Mouse (Mus musculus): ENCODE results near the gene Tex46.

Gene Tex46

DNA sequence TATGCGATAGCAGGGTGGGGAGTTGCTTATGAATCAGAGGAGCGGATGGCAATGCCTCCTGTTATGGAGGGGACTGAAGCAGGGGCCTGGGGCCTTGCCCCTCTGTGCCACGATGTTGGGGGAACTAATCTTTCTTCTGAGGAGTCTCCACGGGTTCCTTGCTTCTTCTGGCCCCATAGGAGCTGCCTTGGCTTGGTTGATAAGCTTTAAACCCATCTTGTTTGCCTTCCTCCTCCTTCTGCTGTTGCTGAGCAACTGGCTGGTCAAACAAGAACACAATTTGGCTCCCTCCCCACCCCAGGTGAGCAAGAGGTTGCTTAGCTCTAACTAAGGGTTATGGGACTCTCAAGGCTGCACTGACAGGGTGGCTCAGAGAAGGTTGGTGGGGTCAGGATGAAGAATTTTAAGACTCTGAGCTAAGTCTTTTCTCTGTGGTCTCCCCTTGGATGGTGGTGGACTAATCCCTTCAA is at the start of gene Tex46:
Gene Tex46 (plus strand): TSS at position 51 of the 470 bp plus-strand sequence.
- no peak for DNase-seq (ENCODE audit: low spot score)

GRCm38 (mm10) chr4:136562755-136563154 is 47.5 kb upstream of the Tex46 start:
- no peak for DNase-seq (ENCODE audit: low spot score)

- no peak for DNase-seq (ENCODE audit: low spot score)
Observed at GRCm38 (mm10) chr4:136568629-136569028, 41.6 kb upstream of the Tex46 start.

DNA sequence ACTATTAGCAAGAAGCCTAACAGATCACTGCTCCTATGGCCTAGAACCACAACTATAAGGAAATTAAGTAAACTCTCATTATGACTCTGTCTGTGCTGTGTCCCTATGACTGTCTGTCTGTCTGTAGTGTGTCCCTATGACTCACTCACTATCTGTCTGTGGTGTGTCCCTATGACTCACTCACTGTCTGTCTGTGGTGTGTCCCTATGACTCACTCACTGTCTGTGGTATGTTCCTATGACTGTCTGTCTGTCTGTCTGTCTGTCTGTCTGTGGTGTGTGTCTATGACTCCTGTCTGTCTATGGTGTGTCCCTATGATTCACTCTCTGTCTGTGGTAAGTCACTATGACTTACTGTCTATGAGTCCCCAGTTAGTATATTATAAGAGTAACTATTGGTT is 40.2 kb upstream of the Tex46 start:
- DNase-seq (ENCODE audit: low spot score) = no peak

GRCm38 (mm10) chr4:136581885-136582284 is 28.4 kb upstream of the Tex46 start:
- no peak for DNase-seq (ENCODE audit: low spot score)

DNA sequence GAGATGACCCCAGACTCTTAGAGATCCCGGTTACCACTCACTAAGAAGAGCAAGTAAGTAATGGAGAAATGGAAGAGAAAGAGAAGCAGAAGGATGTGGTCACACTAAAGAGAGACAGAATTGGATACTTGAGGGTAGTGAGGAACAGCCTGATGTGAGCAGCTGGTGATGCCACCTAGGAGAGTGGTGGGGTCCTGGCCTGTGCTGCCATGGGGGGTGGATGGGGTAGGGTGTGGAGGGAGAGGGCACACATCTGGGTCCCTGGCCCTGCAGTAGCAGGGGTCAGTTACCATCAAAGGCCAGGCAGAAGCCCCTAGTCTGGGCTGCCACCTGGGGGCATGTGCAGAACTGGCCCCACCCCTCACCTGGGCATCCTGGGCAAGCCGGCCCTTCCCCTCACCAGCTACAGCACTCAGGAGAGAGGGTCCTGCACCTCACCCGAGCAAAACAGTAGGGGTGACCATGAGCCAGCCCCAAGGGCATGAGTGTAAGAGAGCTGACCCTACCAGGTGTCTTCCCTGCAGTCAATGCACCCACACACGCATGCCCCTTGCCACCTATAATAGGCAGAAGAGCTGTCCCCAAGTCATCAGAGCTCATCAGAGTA is 22.9 kb upstream of the Tex46 start:
- no peak for DNase-seq (ENCODE audit: low spot score)

DNA sequence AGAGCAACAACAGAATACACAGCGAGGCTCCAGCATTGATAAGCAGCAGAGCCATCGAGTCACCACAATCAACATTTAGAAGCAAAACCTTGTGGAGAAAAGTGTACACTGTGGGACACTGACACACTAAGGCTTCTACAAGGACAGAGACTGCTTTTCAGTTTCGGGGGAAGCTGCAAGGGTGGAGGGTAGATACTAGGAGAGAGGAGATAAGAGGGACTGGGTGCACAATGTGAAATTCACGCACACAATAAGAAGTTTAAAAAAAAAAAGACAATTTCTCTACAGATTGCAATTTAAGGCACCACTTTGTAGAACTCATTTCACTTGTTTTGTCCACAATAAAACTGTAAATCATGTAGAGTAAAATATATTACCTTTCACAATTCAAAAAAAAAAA is 22.2 kb upstream of the Tex46 start:
- DNase-seq (ENCODE audit: low spot score) = no peak

GRCm38 (mm10) chr4:136592111-136592510 is 18.1 kb upstream of the Tex46 start:
- DNase-seq (ENCODE audit: low spot score) = no peak

- DNase-seq (ENCODE audit: low spot score) = no peak
Observed at GRCm38 (mm10) chr4:136594006-136594405, 16.2 kb upstream of the Tex46 start.

DNA sequence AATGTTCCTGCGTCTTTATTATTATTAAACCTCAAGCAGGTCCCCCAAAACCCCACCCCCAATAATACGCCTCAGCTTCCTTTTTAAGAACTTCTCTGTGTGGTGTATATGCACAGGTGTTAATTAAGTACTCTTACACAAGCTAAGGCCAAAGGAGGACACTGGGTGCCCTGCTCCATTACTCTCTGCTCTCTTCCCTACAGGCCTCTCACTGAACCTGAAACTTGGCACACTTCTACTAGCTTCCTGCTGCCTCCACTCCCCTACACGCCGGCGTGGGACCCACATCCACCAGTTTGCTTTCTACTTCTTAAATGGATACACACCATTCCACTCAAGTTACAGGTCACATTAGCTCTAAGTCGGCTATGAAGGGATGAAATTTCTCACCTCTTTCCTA is 15.0 kb upstream of the Tex46 start:
- DNase-seq (ENCODE audit: low spot score) = no peak

DNA sequence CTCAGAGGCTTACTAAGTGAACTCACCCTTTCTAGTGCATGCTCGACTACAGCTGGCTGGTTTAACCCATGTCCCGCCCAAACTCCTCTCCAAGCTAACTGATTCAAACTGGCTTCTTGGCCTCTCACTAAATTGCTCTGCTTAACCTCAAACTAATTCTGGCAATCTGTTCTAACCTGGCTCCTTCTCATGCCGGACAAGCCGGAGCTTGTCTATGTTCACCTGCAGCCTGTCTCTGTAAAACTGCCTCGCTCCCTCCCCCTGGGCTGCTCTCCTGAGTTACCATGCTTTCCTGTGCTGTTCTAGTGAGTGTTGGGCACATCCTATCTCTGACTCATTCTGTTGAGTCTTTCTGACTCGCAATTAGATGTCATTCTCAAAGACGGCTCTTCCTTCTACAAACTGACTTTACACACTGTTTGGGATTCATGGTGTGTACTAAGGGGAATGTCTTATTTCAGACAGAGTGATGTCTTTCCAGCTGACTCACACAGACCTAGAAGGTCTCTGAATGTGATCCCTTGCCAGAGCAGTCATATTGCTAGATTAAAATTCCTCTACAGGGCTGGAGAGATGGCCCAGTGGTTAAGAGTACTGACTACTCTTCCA is 11.9 kb upstream of the Tex46 start:
- DNase-seq (ENCODE audit: low spot score) = no peak

- no peak for DNase-seq (ENCODE audit: low spot score)
Observed at GRCm38 (mm10) chr4:136599869-136600268, 10.4 kb upstream of the Tex46 start.

GRCm38 (mm10) chr4:136600536-136600935 is 9.7 kb upstream of the Tex46 start:
- no peak for DNase-seq (ENCODE audit: low spot score)

GRCm38 (mm10) chr4:136601476-136601875 is 8.8 kb upstream of the Tex46 start:
- no peak for DNase-seq (ENCODE audit: low spot score)

DNA sequence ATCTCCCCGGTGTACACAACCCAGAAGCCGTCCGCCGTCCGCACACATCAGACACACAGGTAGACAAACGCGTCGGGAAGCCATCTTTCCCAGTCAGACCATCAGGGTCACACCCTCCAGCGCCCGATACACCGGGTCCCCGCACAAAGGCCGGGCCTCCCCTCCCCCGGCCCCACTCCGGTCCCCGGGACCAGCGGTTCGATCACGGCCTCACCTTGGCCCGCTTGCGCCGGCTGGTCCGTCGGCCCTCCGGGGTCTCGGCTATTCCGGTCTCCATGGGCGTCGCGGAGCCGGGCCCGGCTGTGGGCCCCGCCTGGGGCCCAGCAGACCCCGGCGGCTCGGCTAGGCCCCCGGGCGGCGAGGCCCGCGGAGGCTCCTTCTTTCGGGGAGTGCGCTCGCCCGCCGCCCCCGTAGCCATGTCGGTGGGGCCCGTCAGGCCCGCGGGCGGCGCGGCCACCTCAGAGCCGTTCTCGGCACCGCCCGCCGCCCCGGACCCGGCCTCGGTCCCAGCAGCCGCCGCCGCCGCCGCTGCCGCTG is 8.2 kb upstream of the Tex46 start:
- peak; percentile 21 for DNase-seq (ENCODE audit: low spot score)

DNA sequence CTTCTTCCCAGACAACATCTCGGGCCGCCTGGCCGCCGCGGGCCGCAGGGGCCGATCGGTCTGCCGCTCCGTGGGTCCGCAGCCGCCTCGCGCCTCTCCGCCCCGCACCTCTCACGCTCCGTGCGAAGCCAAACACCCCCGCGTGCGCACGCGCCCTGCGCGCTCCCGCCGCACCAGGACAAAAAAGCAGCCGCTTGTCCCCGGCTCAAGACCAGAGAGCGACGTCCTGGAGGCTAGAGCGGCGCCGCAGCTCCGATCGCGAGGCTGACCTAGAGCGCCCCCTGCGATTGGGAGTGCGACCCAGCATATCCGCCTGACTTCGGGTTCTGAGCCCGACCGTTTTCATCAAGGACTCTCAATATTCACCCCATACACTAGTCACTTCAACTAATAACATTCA is 7.7 kb upstream of the Tex46 start, which contains the start of gene Kdm1a:
Gene Kdm1a (minus strand): TSS at position 156 of the 400 bp plus-strand sequence.
- peak; percentile 83 for DNase-seq (ENCODE audit: low spot score)

DNA sequence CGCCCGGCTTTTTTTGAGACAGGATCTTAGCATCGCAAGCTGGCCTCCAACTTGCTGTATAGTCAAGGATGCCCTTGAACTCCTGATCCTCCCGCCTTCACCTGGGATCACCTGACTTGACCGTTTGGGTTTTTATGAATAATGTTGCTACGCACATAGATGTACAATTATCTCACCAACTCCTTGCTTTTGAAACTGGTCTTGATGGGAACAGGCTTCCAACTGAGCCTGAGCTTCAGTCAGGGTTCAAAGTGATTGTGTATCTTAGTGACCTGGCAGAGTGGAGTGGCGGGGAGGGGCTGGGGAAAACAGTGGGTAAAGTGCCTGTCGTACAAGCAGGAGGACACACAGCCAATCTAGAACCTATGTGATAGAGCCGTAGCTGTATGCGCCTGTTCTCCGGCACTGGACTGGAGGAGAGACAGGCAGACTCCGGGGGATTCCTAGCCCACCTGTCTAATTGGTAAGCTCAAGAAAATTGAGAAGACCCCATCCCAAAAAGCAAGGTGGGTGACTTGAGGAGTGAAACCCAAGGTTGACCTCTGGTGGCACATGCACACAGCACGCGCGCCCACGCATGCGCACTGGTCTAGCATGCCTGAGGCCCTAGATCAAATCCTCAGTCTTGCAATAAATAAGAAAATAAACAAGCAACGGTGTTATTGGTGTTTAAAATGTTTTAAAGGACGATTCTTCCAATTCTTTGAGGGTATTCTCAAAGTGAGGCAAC is 4.3 kb upstream of the Tex46 start:
- DNase-seq (ENCODE audit: low spot score) = no peak

DNA sequence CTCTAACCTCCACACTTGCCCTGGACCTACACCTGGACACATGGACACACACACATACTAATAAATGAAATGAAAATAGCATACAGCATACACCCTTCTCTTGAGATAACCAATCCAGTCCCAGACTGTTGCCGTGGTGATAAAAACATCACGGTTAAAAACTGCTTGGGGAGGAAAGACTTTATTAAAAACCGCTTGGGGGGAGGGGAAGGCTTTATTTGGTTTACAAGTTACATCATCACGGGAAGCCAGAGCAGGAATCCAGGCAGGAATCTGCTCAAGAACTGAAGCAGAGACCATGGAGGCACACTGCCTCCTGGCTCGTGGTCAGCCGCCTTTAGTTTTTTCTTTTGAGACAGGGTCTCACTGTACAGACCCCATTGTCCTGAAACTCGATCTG is 3.4 kb downstream of the Tex46 start:
- no peak for DNase-seq (ENCODE audit: low spot score)

DNA sequence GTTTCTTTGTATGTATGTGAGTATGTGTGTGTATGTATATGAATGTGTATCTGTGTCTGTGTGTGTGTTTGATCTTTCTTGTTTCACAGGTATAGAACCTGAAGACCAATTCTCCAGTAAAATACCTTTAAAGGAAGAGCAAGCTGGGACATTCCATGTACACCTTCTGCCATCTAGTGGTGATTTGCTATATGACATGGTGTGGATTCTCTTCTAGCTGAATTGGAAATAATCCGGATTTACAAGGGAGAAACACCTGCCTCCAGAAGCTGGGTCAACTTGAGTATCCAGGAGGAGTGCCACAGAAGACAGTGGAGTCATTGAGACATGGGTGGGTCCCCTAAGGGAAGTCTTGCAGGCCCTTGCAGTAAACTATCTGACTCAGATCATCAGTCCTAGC is 11.1 kb downstream of the Tex46 start:
- DNase-seq (ENCODE audit: low spot score) = peak; percentile 48

GRCm38 (mm10) chr4:136621956-136622355 is 11.7 kb downstream of the Tex46 start:
- DNase-seq (ENCODE audit: low spot score) = no peak

- no peak for DNase-seq (ENCODE audit: low spot score)
Observed at GRCm38 (mm10) chr4:136622388-136622787, 12.2 kb downstream of the Tex46 start, which contains the start of gene Lactbl1. TSS of gene Lactbl1 (plus strand) at chr4:136622621.

DNA sequence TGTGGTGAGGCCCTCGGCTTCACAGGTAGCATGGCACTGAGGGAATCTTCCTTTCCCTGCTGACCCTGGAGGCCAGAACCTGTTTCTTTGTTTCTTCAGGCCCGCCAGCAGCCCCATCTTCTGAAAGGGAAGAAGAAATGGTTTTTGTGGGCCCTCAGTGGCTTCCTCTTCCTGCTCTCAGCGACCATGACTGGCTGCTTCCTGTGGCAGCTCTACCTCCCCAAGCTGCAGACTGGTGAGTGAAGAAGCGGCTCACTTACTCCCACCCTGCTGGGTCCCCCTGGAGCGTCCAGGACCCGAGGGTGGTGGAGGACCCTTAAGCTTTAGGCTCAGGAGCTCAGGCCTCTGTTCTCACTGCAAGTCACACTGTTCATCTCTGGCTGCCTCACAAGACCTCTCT is 16.4 kb downstream of the Tex46 start:
- DNase-seq (ENCODE audit: low spot score) = no peak
